ENCODE assay signal across 8 mouse cellular contexts in genomic region chr2:19198452-19199365, GRCm38 (mm10). TPM values are rescaled to one million over a fixed set of nuclear protein-coding genes. Genes with fewer than 3 reads are reported as not detected.
DNase-seq lines count a peak whose midpoint lies in the region; ATAC-seq lines count a peak whose summit lies in the region.

Gene Armc3, plus strand, starts transcription at chr2:19199302.

- intact Hi-C loops in left cerebral cortex, postnatal 25 days (cut with DNase I) = no loop called here

- peak; percentile 50 to 62 for DNase-seq in cerebellum, postnatal 25 days
- peak; percentile 24 to 28 for DNase-seq in frontal cortex, postnatal 25 days (ENCODE audit: low spot score in 2 of 2)
- peak; percentile 35 to 47 for DNase-seq in left cerebral cortex, postnatal 25 days (ENCODE audit: low spot score in 2 of 2)
- DNase-seq in right cerebral cortex, adult 2 months (ENCODE audit: low spot score in 2 of 2) = peak; percentile 43 to 54
- no peak for DNase-seq in urinary bladder, adult 2 months (ENCODE audit: low spot score)

- H3K4me2 ChIP-seq in intestine, embryonic 15.5 days (replicated peaks) = peak within 1 kb of the TSS; percentile 62

- peak within 1 kb of the TSS; percentile 17 for H3K9ac ChIP-seq in intestine, embryonic 15.5 days

- H3K27me3 ChIP-seq in intestine, embryonic 15.5 days (replicated peaks) = no peaks in the 10 kb centered on the region

- no peaks in the 10 kb centered on the region for H3K36me3 ChIP-seq in intestine, embryonic 15.5 days

- ATAC-seq in activated CD4-positive, CD25-positive, alpha-beta regulatory T cell, adult 4 months = peak; percentile 32
- ATAC-seq in intestine, embryonic 15.5 days = peak; percentile 94
- ATAC-seq in megakaryocyte progenitor cell, adult 5-6 weeks (replicated peaks; ENCODE audit: poor library complexity) = peak; percentile 83

- WGBS in intestine, embryonic 15.5 days = 23% methylated on average over 24 of the region's 24 CpGs

- peak within 1 kb of the TSS; percentile 38 for H3K4me3 ChIP-seq in intestine, embryonic 15.5 days (replicated peaks)

- H3K4me1 ChIP-seq in intestine, embryonic 15.5 days (replicated peaks) = peaks cover 9% of the 10 kb centered on the region; the same call in 1 of the 2 replicates

- no peak within 1 kb of the TSS for H3K27ac ChIP-seq in intestine, embryonic 15.5 days

- no peaks in the 10 kb centered on the region for H3K9me3 ChIP-seq in intestine, embryonic 15.5 days

RNA-seq across cellular contexts. Expression of gene Armc3, which starts in this region (rescaled TPM):
- 1 to 10 TPM; 2.4 to 4.3 TPM for polyA plus RNA-seq in activated CD4-positive, CD25-positive, alpha-beta regulatory T cell, adult 4 months (2017; shearing (Covaris generic))
- polyA plus RNA-seq in intestine, embryonic 15.5 days (2015; fragmentation: Nextera tagmentation; extraction: Ambion mirVana) = 0.16 TPM in 1 of 2 replicates, not detected in the other
- under 1 TPM; 0.50 to 0.57 TPM for total RNA-seq in left cerebral cortex, postnatal 25 days (2021)
- total RNA-seq in megakaryocyte progenitor cell, adult 5-6 weeks (2015) = 0.27 and 0.30 TPM in 2 replicates
- 0.29 and 0.37 TPM in 2 replicates for total RNA-seq in megakaryocyte progenitor cell, adult 5-6 weeks (2017)
- 0.04 and 0.08 TPM in 2 replicates for polyA plus RNA-seq in urinary bladder, adult 2 months (2012; rRNA removed)

Comparison
In these comparisons a context has a peak if more than half of its experiments do, and no peak if none do; other contexts are left out.
1. Peak in ATAC-seq, H3K4me3 ChIP-seq, H3K9ac ChIP-seq and H3K4me2 ChIP-seq in intestine, embryonic 15.5 days; RNA of the gene not detected or under 1 TPM.
2. Peak in DNase-seq in left cerebral cortex, postnatal 25 days; RNA of the gene not detected or under 1 TPM.
3. Peak in ATAC-seq in megakaryocyte progenitor cell, adult 5-6 weeks; RNA of the gene not detected or under 1 TPM.
4. ATAC-seq: peak in every context shown above with its lines; median percentile 94 in intestine, embryonic 15.5 days; 83 in megakaryocyte progenitor cell, adult 5-6 weeks; 32 in activated CD4-positive, CD25-positive, alpha-beta regulatory T cell, adult 4 months.